Mouse (Mus musculus) thymus, adult 18-20 months (tissue): Measurements from ENCODE around the gene Rtn4ip1.
A peak's percentile ranks its signal among the peaks of the same experiment; 100 is the strongest.
"Not testable (repeated sequence)": the region's sequence is repeated elsewhere in the genome, so short reads cannot be mapped to it uniquely, and the experiment has no call there.

ENCODE experiments used
- DNase-seq, 2 experiments: peaks; one replicate each; pipeline ENCODE4 v3.0.0; 2022; ENCODE audit warnings: mixed read lengths in 2 of 2

The Rtn4ip1 gene

GRCm38 (mm10) chr10:43901578-43902194 lies at the start of gene Rtn4ip1, which contains the start of gene Qrsl1:
Rtn4ip1 (plus strand) TSS chr10:43901807.
Qrsl1 (minus strand) TSS chr10:43901745.
- DNase-seq, result peak; percentile 80 to 85

GRCm38 (mm10) chr10:43851898-43852297 lies 49.7 kb upstream of the Rtn4ip1 start:
- no peak for DNase-seq

GRCm38 (mm10) chr10:43855916-43856315 lies 45.7 kb upstream of the Rtn4ip1 start:
- DNase-seq, result no peak

GRCm38 (mm10) chr10:43856351-43856750 lies 45.3 kb upstream of the Rtn4ip1 start:
- no peak for DNase-seq

- DNase-seq, result peak; percentile 4 to 6
Observed at GRCm38 (mm10) chr10:43870752-43871151, 30.9 kb upstream of the Rtn4ip1 start.

- no peak for DNase-seq
Observed at GRCm38 (mm10) chr10:43871458-43871857, 30.1 kb upstream of the Rtn4ip1 start.

GRCm38 (mm10) chr10:43887676-43888075 lies 13.9 kb upstream of the Rtn4ip1 start:
- DNase-seq, result no peak

GRCm38 (mm10) chr10:43888976-43889375 lies 12.6 kb upstream of the Rtn4ip1 start:
- DNase-seq, result no peak

- DNase-seq, result no peak
Observed at GRCm38 (mm10) chr10:43892971-43893370, 8.6 kb upstream of the Rtn4ip1 start.

GRCm38 (mm10) chr10:43896065-43896464 lies 5.5 kb upstream of the Rtn4ip1 start:
- DNase-seq, result no peak

GRCm38 (mm10) chr10:43898276-43898675 lies 3.3 kb upstream of the Rtn4ip1 start:
- no peak for DNase-seq

GRCm38 (mm10) chr10:43900883-43901570 lies 580 bp upstream of the Rtn4ip1 start:
- DNase-seq, result no peak

GRCm38 (mm10) chr10:43904569-43904968 lies 3.0 kb downstream of the Rtn4ip1 start:
- DNase-seq, result no peak

GRCm38 (mm10) chr10:43910032-43910872 lies 8.6 kb downstream of the Rtn4ip1 start:
- no peak for DNase-seq

GRCm38 (mm10) chr10:43910873-43911142 lies 9.2 kb downstream of the Rtn4ip1 start:
- no peak for DNase-seq

- DNase-seq, result no peak
Observed at GRCm38 (mm10) chr10:43912236-43912635, 10.6 kb downstream of the Rtn4ip1 start.

- DNase-seq, result no peak
Observed at GRCm38 (mm10) chr10:43916181-43916580, 14.6 kb downstream of the Rtn4ip1 start.

- DNase-seq, result no peak
Observed at GRCm38 (mm10) chr10:43916737-43917136, 15.1 kb downstream of the Rtn4ip1 start.

GRCm38 (mm10) chr10:43918696-43919608 lies 17.3 kb downstream of the Rtn4ip1 start:
- DNase-seq, result peak; percentile 54 to 63

GRCm38 (mm10) chr10:43923096-43923495 lies 21.5 kb downstream of the Rtn4ip1 start:
- DNase-seq, result no peak

- DNase-seq, result not testable (repeated sequence)
Observed at GRCm38 (mm10) chr10:43925776-43926175, 24.2 kb downstream of the Rtn4ip1 start.

GRCm38 (mm10) chr10:43927736-43928135 lies 26.1 kb downstream of the Rtn4ip1 start:
- no peak for DNase-seq

GRCm38 (mm10) chr10:43928596-43928995 lies 27.0 kb downstream of the Rtn4ip1 start:
- DNase-seq, result no peak
